Mouse (Mus musculus): Measurements from ENCODE around the gene Pnpla6. TPM values are rescaled to one million over a fixed set of nuclear protein-coding genes. Genes with fewer than 3 reads are reported as not detected.
"Not testable (repeated sequence)": the region's sequence is repeated elsewhere in the genome, so short reads cannot be mapped to it uniquely, and the experiment has no call there.

Gene Pnpla6
- polyA plus RNA-seq, 1 experiment from 2014 or later = 20.7 TPM

- Histone ChIP-seq H3K36me3 (replicated peaks) (no peaks in the 10 kb centered on the region), H3K27ac (replicated peaks) (no peak overlapping the region), H3K4me1 (no peaks in the 10 kb centered on the region), H3K27me3 (replicated peaks; ENCODE audit: low read depth, poor library complexity, severe bottlenecking) (no peaks in the 10 kb centered on the region), H3K4me3 (no peak overlapping the region), H3K9me3 (no peaks in the 10 kb centered on the region)
- WGBS = 88% methylated on average over 1 of the region's 1 CpGs
- no peak for DNase-seq (ENCODE audit: low spot score)
These were observed 37.1 kb downstream of the Pnpla6 start for GRCm38 (mm10) chr8:3552240-3552639.

- DNase-seq (ENCODE audit: low spot score) = no peak
- Histone ChIP-seq H3K4me3 (no peak overlapping the region), H3K4me1 (no peaks in the 10 kb centered on the region), H3K27me3 (replicated peaks; ENCODE audit: low read depth, poor library complexity, severe bottlenecking) (no peaks in the 10 kb centered on the region), H3K36me3 (replicated peaks) (no peaks in the 10 kb centered on the region), H3K9me3 (no peaks in the 10 kb centered on the region), H3K27ac (replicated peaks) (no peak overlapping the region)
- WGBS = 60% methylated on average over 4 of the region's 4 CpGs
These were observed 40.9 kb downstream of the Pnpla6 start for GRCm38 (mm10) chr8:3556114-3556513.

- H3K9me3 ChIP-seq = no peaks in the 10 kb centered on the region
- peak; percentile 64 for DNase-seq (ENCODE audit: low spot score)
- no peaks in the 10 kb centered on the region for H3K36me3 ChIP-seq (replicated peaks)
- peak within 1 kb of the TSS; percentile 86 for H3K27ac ChIP-seq (replicated peaks)
- peak within 1 kb of the TSS; percentile 53 for H3K4me3 ChIP-seq
- H3K4me1 ChIP-seq = peaks cover 22% of the 10 kb centered on the region
- 2% methylated on average over 12 of the region's 12 CpGs for WGBS
- no peaks in the 10 kb centered on the region for H3K27me3 ChIP-seq (replicated peaks; ENCODE audit: low read depth, poor library complexity, severe bottlenecking)
These were observed 52.6 kb downstream of the Pnpla6 start, which contains the start of gene C330021F23Rik for GRCm38 (mm10) chr8:3567641-3568371. Gene C330021F23Rik, plus strand, starts transcription at chr8:3567990.

- Histone ChIP-seq H3K9me3 (no peaks in the 10 kb centered on the region), H3K4me3 (peak overlapping the region; percentile 53), H3K27me3 (replicated peaks; ENCODE audit: low read depth, poor library complexity, severe bottlenecking) (no peaks in the 10 kb centered on the region), H3K36me3 (replicated peaks) (no peaks in the 10 kb centered on the region), H3K4me1 (peaks cover 22% of the 10 kb centered on the region), H3K27ac (replicated peaks) (peak overlapping the region; percentile 86)
- 6% methylated on average over 7 of the region's 7 CpGs for WGBS
- no peak for DNase-seq (ENCODE audit: low spot score)
These were observed 53.2 kb downstream of the Pnpla6 start for GRCm38 (mm10) chr8:3568378-3568777.

GRCm38 (mm10) chr8:3569784-3570183 lies 54.6 kb downstream of the Pnpla6 start:
- WGBS = 92% methylated on average over 5 of the region's 5 CpGs

GRCm38 (mm10) chr8:3574546-3574945 lies 59.4 kb downstream of the Pnpla6 start:
- WGBS = 91% methylated on average over 3 of the region's 3 CpGs
- Histone ChIP-seq H3K27ac (replicated peaks) (no peak overlapping the region), H3K27me3 (replicated peaks; ENCODE audit: low read depth, poor library complexity, severe bottlenecking) (no peaks in the 10 kb centered on the region), H3K4me3 (no peak overlapping the region), H3K4me1 (no peaks in the 10 kb centered on the region), H3K36me3 (replicated peaks) (no peaks in the 10 kb centered on the region), H3K9me3 (no peaks in the 10 kb centered on the region)
- DNase-seq (ENCODE audit: low spot score) = no peak

More at GRCm38 (mm10) chr8:3569784-3570183, 54.6 kb downstream of the Pnpla6 start:
- no peaks in the 10 kb centered on the region for H3K36me3 ChIP-seq (replicated peaks)
- H3K9me3 ChIP-seq = no peaks in the 10 kb centered on the region
- H3K27ac ChIP-seq (replicated peaks) = no peak overlapping the region
- DNase-seq (ENCODE audit: low spot score) = no peak
- H3K27me3 ChIP-seq (replicated peaks; ENCODE audit: low read depth, poor library complexity, severe bottlenecking) = no peaks in the 10 kb centered on the region
- H3K4me1 ChIP-seq = peaks cover 22% of the 10 kb centered on the region
- H3K4me3 ChIP-seq = no peak overlapping the region

GRCm38 (mm10) chr8:3576211-3576960 lies 61.2 kb downstream of the Pnpla6 start:
- no peak overlapping the region for H3K27ac ChIP-seq (replicated peaks)
- no peaks in the 10 kb centered on the region for H3K9me3 ChIP-seq
- H3K27me3 ChIP-seq (replicated peaks; ENCODE audit: low read depth, poor library complexity, severe bottlenecking) = no peaks in the 10 kb centered on the region
- 77% methylated on average over 15 of the region's 15 CpGs for WGBS
- no peaks in the 10 kb centered on the region for H3K36me3 ChIP-seq (replicated peaks)
- H3K4me1 ChIP-seq = no peaks in the 10 kb centered on the region
- H3K4me3 ChIP-seq = no peak overlapping the region
- DNase-seq (ENCODE audit: low spot score) = no peak

GRCm38 (mm10) chr8:3579390-3580364 lies 64.5 kb downstream of the Pnpla6 start:
- peak; percentile 37 for DNase-seq (ENCODE audit: low spot score)
- H3K27ac ChIP-seq (replicated peaks) = no peak overlapping the region
- no peaks in the 10 kb centered on the region for H3K9me3 ChIP-seq
- H3K36me3 ChIP-seq (replicated peaks) = no peaks in the 10 kb centered on the region
- H3K4me1 ChIP-seq = no peaks in the 10 kb centered on the region
- no peaks in the 10 kb centered on the region for H3K27me3 ChIP-seq (replicated peaks; ENCODE audit: low read depth, poor library complexity, severe bottlenecking)
- H3K4me3 ChIP-seq = no peak overlapping the region
- 78% methylated on average over 9 of the region's 9 CpGs for WGBS

GRCm38 (mm10) chr8:3581961-3582360 lies 66.8 kb downstream of the Pnpla6 start:
- not testable (repeated sequence) for H3K9me3 ChIP-seq; H3K36me3 ChIP-seq (replicated peaks); H3K27ac ChIP-seq (replicated peaks); H3K4me1 ChIP-seq; DNase-seq (ENCODE audit: low spot score); H3K4me3 ChIP-seq
- 78% methylated on average over 3 of the region's 3 CpGs for WGBS
- H3K27me3 ChIP-seq (replicated peaks; ENCODE audit: low read depth, poor library complexity, severe bottlenecking) = peaks cover 14% of the 10 kb centered on the region

GRCm38 (mm10) chr8:3586452-3586851 lies 71.3 kb downstream of the Pnpla6 start:
- no peaks in the 10 kb centered on the region for H3K36me3 ChIP-seq (replicated peaks)
- H3K4me1 ChIP-seq = peaks cover 7% of the 10 kb centered on the region
- no peak overlapping the region for H3K27ac ChIP-seq (replicated peaks)
- no peaks in the 10 kb centered on the region for H3K9me3 ChIP-seq
- DNase-seq (ENCODE audit: low spot score) = no peak
- H3K4me3 ChIP-seq = no peak overlapping the region
- WGBS = 91% methylated on average over 2 of the region's 2 CpGs
- peaks cover 35% of the 10 kb centered on the region for H3K27me3 ChIP-seq (replicated peaks; ENCODE audit: low read depth, poor library complexity, severe bottlenecking)

- Histone ChIP-seq H3K9me3 (no peaks in the 10 kb centered on the region), H3K4me1 (peaks cover 7% of the 10 kb centered on the region), H3K36me3 (replicated peaks) (no peaks in the 10 kb centered on the region), H3K27me3 (replicated peaks; ENCODE audit: low read depth, poor library complexity, severe bottlenecking) (peaks cover 35% of the 10 kb centered on the region), H3K4me3 (peak within 1 kb of the TSS; percentile 77), H3K27ac (replicated peaks) (peak within 1 kb of the TSS; percentile 79)
- WGBS = 8% methylated on average over 7 of the region's 7 CpGs
- no peak for DNase-seq (ENCODE audit: low spot score)
These were observed 71.8 kb downstream of the Pnpla6 start, which contains the start of gene Camsap3 for GRCm38 (mm10) chr8:3586993-3587390. Gene Camsap3, plus strand, starts transcription at chr8:3587293.
